Mouse (Mus musculus): ENCODE measurements around the gene Rgs19. TPM values are rescaled to one million over a fixed set of nuclear protein-coding genes. Genes with fewer than 3 reads are reported as not detected.

Rgs19 gene
- polyA plus RNA-seq, 1 experiment from 2014 or later: 73.0 TPM

DNA sequence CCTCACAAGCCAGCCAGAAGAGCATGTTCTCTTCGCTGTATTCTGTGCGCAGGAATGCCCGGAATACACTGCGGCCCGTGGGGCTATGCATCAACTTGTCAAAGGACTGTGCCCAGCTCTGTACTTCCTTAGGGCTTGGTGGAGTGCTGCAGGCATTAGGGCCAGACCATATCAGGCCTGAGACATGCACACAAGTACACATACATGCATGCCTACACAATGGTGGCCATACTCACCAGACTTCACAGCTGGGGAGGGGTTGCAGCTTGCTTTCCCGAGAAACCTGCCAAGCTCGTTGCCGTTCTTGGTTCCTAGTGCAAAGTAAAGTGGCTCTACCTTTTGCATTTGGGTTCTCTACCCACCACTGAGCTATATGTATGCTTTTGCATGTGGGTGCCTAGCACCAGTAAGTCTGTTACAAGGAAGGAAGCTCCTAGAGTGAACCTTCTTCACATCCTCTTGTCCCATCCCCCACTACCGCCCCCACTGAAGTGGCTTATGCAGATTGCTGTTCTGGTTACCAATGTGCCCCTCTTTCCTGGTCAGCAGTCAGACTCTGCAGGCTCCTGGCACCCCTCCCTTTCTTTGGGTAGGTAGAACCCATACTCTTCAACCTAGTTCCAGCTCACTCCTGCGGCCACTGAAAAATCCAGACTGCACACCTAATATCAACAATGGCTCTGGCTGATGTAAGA lies 4.2 kb downstream of the Rgs19 start:
- no peak overlapping the region for H3K9ac ChIP-seq
- H3K4me3 ChIP-seq (replicated peaks; ENCODE audit: low read length): no peak overlapping the region
- no peak overlapping the region for H3K4me2 ChIP-seq (replicated peaks)
- H3K27ac ChIP-seq: no peak overlapping the region
- WGBS: 90% methylated on average over 10 of the region's 10 CpGs
- DNase-seq (ENCODE audit: low spot score) (no peak), ATAC-seq (ENCODE audit: low FRiP score) (no peak)
- peaks cover 10% of the 10 kb centered on the region for H3K4me1 ChIP-seq (replicated peaks; ENCODE audit: control insufficient read depth, insufficient read depth, low read length)
- H3K9me3 ChIP-seq (ENCODE audit: control insufficient read depth, low read length): no peaks in the 10 kb centered on the region
- H3K36me3 ChIP-seq (replicated peaks; ENCODE audit: control insufficient read depth, insufficient read depth): peaks cover 51% of the 10 kb centered on the region
- H3K27me3 ChIP-seq (ENCODE audit: control insufficient read depth, insufficient read depth, low read length): no peaks in the 10 kb centered on the region

DNA sequence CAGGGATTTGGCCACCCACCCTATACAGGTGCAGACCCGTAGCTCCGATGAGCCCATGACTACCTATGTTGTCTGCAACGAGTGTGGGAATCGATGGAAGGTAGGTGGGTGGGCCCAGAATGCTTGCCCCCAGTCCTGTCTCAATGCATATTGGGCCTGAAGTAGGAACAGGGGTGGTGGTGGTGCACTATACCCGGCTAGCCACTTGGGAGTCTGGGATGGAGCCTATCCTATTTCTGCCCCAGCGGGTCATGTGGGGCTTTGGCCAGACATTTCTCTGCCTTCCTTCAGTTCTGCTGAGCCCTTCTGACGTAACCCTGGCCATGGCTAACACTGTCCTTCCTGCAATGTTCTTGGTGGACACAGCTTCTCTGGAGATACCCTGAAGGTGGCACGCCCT lies 6.2 kb downstream of the Rgs19 start:
- peaks cover 52% of the 10 kb centered on the region for H3K36me3 ChIP-seq (replicated peaks; ENCODE audit: control insufficient read depth, insufficient read depth)
- 92% methylated on average over 8 of the region's 8 CpGs for whole genome bisulfite sequencing
- H3K4me3 ChIP-seq (replicated peaks; ENCODE audit: low read length): no peak overlapping the region
- no peaks in the 10 kb centered on the region for H3K9me3 ChIP-seq (ENCODE audit: control insufficient read depth, low read length)
- DNase-seq (ENCODE audit: low spot score): no peak
- no peak for ATAC-seq (ENCODE audit: low FRiP score)
- H3K27me3 ChIP-seq (ENCODE audit: control insufficient read depth, insufficient read depth, low read length): no peaks in the 10 kb centered on the region
- H3K4me1 ChIP-seq (replicated peaks; ENCODE audit: control insufficient read depth, insufficient read depth, low read length): peaks cover 3% of the 10 kb centered on the region
- H3K9ac ChIP-seq: no peak overlapping the region
- no peak overlapping the region for H3K27ac ChIP-seq
- no peak overlapping the region for H3K4me2 ChIP-seq (replicated peaks)

DNA sequence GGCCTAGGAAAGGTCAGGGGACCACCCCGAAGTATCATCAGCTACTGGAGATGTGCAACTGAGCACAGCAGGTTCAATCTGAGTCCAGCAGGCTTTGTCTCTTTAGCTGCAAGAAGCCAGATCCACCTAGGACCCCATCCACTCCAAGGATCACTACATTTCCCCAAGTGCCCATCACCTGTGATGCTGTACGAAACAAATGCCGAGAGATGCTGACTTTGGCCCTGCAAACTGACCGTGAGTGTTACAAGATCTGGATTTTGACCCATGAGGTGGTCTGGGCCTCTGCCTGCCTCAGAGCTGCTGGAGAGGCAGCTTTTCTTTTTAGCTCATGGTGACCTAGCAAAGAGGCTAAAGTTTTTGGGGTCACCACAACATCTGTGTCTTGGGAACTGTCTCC lies 8.1 kb downstream of the Rgs19 start:
- no peak for DNase-seq (ENCODE audit: low spot score)
- Histone ChIP-seq H3K27ac (no peak overlapping the region), H3K9ac (no peak overlapping the region), H3K9me3 (ENCODE audit: control insufficient read depth, low read length) (no peaks in the 10 kb centered on the region), H3K4me2 (replicated peaks) (no peak overlapping the region), H3K27me3 (ENCODE audit: control insufficient read depth, insufficient read depth, low read length) (no peaks in the 10 kb centered on the region), H3K4me3 (replicated peaks; ENCODE audit: low read length) (no peak overlapping the region), H3K36me3 (replicated peaks; ENCODE audit: control insufficient read depth, insufficient read depth) (peaks cover 52% of the 10 kb centered on the region), H3K4me1 (replicated peaks; ENCODE audit: control insufficient read depth, insufficient read depth, low read length) (peaks cover 12% of the 10 kb centered on the region)
- ATAC-seq (ENCODE audit: low FRiP score): no peak
- 93% methylated on average over 4 of the region's 4 CpGs for WGBS

- ATAC-seq (ENCODE audit: low FRiP score) (no peak), DNase-seq (ENCODE audit: low spot score) (no peak)
- Histone ChIP-seq H3K9ac (no peak overlapping the region), H3K4me1 (replicated peaks; ENCODE audit: control insufficient read depth, insufficient read depth, low read length) (peaks cover 13% of the 10 kb centered on the region), H3K4me3 (replicated peaks; ENCODE audit: low read length) (no peak overlapping the region), H3K36me3 (replicated peaks; ENCODE audit: control insufficient read depth, insufficient read depth) (peaks cover 52% of the 10 kb centered on the region), H3K27ac (no peak overlapping the region), H3K4me2 (replicated peaks) (no peak overlapping the region), H3K9me3 (ENCODE audit: control insufficient read depth, low read length) (no peaks in the 10 kb centered on the region), H3K27me3 (ENCODE audit: control insufficient read depth, insufficient read depth, low read length) (no peaks in the 10 kb centered on the region)
- WGBS: 89% methylated on average over 1 of the region's 1 CpGs
Observed at GRCm38 (mm10) chr2:181684713-181685112, 9.1 kb downstream of the Rgs19 start.

DNA sequence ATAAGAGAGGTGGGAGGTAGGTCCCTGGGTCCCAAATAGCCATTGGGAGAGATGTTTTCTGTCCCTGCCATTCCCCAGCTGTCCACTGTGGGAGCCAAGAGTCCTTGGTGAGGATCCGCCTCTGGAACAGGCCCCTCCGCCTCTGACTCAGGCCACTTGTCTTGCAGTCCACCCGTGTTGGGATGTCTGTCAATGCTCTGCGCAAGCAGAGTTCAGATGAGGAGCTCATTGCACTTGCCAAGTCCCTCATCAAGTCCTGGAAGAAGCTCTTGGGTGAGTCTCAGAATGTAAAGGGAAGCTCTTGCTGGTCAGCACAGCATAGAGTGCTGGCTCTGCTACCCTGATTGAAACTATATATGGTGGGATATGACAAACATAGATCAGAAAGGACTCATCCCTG lies 10.4 kb downstream of the Rgs19 start:
- ATAC-seq (ENCODE audit: low FRiP score) (no peak), DNase-seq (ENCODE audit: low spot score) (no peak)
- Histone ChIP-seq H3K27ac (no peak overlapping the region), H3K36me3 (replicated peaks; ENCODE audit: control insufficient read depth, insufficient read depth) (peaks cover 38% of the 10 kb centered on the region), H3K4me3 (replicated peaks; ENCODE audit: low read length) (no peak overlapping the region), H3K27me3 (ENCODE audit: control insufficient read depth, insufficient read depth, low read length) (no peaks in the 10 kb centered on the region), H3K4me1 (replicated peaks; ENCODE audit: control insufficient read depth, insufficient read depth, low read length) (peaks cover 13% of the 10 kb centered on the region), H3K4me2 (replicated peaks) (no peak overlapping the region), H3K9me3 (ENCODE audit: control insufficient read depth, low read length) (no peaks in the 10 kb centered on the region), H3K9ac (no peak overlapping the region)
- 73% methylated on average over 4 of the region's 4 CpGs for WGBS

DNA sequence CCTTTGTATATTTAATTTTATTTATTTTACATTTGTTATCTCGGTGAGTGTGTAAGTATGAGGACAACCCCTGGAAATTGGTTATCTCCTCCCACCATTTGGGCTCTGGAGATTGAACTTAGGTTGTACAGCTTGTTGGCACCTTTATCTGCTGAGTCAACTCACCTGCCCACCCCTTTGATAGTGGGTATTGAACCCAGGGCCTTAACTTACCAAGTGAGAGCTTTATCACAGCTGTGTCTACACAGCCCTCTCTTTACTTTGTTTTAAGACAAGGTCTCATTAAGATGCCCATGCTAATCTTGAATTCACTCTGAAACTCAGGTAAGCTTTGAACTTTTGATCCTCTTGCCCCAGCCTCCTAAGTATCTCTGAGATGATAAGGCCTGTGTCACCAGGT lies 11.8 kb downstream of the Rgs19 start:
- H3K4me1 ChIP-seq (replicated peaks; ENCODE audit: control insufficient read depth, insufficient read depth, low read length): peaks cover 13% of the 10 kb centered on the region
- H3K27me3 ChIP-seq (ENCODE audit: control insufficient read depth, insufficient read depth, low read length): no peaks in the 10 kb centered on the region
- no peak overlapping the region for H3K4me3 ChIP-seq (replicated peaks; ENCODE audit: low read length)
- DNase-seq (ENCODE audit: low spot score) (no peak), ATAC-seq (ENCODE audit: low FRiP score) (no peak)
- no peak overlapping the region for H3K27ac ChIP-seq
- no peak overlapping the region for H3K4me2 ChIP-seq (replicated peaks)
- 94% methylated on average over 1 of the region's 1 CpGs for WGBS
- no peak overlapping the region for H3K9ac ChIP-seq
- H3K36me3 ChIP-seq (replicated peaks; ENCODE audit: control insufficient read depth, insufficient read depth): peaks cover 24% of the 10 kb centered on the region
- no peaks in the 10 kb centered on the region for H3K9me3 ChIP-seq (ENCODE audit: control insufficient read depth, low read length)

DNA sequence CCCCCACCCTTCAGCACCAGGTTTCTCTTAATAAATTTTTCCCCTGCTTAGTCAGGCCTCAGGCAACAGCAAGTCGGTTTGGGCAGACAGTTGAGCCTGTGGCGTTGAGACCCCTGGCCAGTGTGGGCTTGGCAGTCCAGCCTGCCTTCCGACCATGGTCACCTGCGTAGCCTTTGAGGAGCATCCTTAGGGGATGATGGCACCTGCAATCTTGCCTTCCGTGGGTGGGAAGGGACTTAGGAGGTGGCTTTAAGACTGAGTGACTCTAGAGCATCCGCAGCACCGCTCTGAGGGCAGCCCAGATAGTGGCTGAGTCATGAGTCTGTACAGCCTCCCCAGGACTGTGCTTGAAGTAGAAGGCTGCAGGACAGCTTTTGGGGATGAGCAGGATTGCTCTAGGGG lies 13.1 kb downstream of the Rgs19 start:
- ATAC-seq (ENCODE audit: low FRiP score) (peak; percentile 16; the same call in 1 of the 2 replicates), DNase-seq (ENCODE audit: low spot score) (no peak)
- H3K4me2 ChIP-seq (replicated peaks): peak overlapping the region; percentile 71
- H3K27ac ChIP-seq: peak overlapping the region; percentile 58
- WGBS: 13% methylated on average over 7 of the region's 7 CpGs
- no peaks in the 10 kb centered on the region for H3K27me3 ChIP-seq (ENCODE audit: control insufficient read depth, insufficient read depth, low read length)
- peak overlapping the region; percentile 94 for H3K9ac ChIP-seq
- H3K4me3 ChIP-seq (replicated peaks; ENCODE audit: low read length): peak overlapping the region; percentile 79
- H3K9me3 ChIP-seq (ENCODE audit: control insufficient read depth, low read length): no peaks in the 10 kb centered on the region
- H3K4me1 ChIP-seq (replicated peaks; ENCODE audit: control insufficient read depth, insufficient read depth, low read length): peaks cover 21% of the 10 kb centered on the region
- H3K36me3 ChIP-seq (replicated peaks; ENCODE audit: control insufficient read depth, insufficient read depth): peaks cover 12% of the 10 kb centered on the region

DNA sequence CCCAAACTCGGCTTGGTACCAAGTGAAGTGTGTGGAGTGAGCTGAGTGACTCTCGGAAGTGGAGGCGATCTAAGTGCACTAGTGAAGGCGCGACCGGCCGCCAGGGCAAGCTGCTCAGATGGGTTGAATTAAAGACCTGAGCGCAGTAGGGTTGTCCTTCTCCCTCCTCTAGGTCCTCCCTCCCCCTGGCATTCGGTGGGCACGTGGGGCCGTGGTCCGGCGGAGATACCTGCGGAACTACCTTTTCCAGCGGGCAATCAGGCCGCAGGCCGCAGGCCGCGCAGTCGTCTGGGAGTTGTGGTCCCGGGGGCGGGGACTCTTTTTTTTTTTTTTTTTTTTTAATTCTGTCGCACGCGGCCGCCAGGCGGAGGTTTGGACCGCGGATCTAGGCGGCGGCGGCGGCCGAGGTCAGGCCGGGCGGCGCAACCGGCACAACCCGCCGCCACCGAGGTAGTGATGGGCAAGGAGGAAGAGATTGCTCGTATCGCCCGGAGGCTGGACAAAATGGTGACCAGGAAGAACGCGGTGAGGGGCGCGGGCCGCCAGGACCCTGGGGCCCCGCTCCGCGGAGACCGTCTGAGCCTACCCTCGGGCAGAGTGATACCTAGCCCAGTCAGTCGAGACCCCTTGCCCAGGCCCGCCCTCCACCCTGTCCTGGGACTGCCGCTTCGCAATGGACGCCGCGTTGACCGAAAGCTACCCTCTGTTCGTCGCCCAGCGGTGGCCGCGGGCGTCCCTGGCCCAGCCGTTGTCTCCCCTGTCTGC lies 13.6 kb downstream of the Rgs19 start, which contains the start of gene Tcea2:
Gene Tcea2, plus strand, starts transcription at position 360 of the 765 bp plus-strand sequence.
- Histone ChIP-seq H3K4me2 (replicated peaks) (peak within 1 kb of the TSS; percentile 71), H3K4me1 (replicated peaks; ENCODE audit: control insufficient read depth, insufficient read depth, low read length) (peaks cover 26% of the 10 kb centered on the region), H3K9me3 (ENCODE audit: control insufficient read depth, low read length) (no peaks in the 10 kb centered on the region), H3K4me3 (replicated peaks; ENCODE audit: low read length) (peak within 1 kb of the TSS; percentile 79), H3K27ac (peak within 1 kb of the TSS; percentile 58), H3K9ac (peak within 1 kb of the TSS; percentile 94), H3K27me3 (ENCODE audit: control insufficient read depth, insufficient read depth, low read length) (no peaks in the 10 kb centered on the region), H3K36me3 (replicated peaks; ENCODE audit: control insufficient read depth, insufficient read depth) (peaks cover 6% of the 10 kb centered on the region; the same call in 1 of the 2 replicates)
- peak; percentile 52 for ATAC-seq (ENCODE audit: low FRiP score)
- under 1% methylated on average over 66 of the region's 69 CpGs for WGBS
- DNase-seq (ENCODE audit: low spot score): peak; percentile 61

DNA sequence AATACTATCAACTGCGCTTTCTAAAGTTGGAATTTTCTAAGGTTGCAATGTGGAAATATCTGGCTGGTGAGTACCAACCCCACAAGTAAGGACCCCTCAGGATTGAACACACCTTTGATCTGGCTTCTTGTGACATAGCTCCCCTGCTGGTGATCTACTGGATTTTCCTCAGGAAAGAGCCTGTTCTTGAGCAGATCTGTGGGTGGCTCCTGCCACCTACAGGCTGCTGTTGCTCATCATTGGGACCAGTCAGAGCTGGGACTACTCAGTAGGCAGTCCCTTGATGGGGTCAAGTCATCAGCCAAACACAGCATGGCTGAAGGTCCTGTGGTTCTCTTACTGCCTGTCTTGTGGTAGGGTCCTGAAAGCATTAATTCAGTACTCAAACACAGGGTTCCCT lies 15.0 kb downstream of the Rgs19 start:
- peaks cover 27% of the 10 kb centered on the region for H3K4me1 ChIP-seq (replicated peaks; ENCODE audit: control insufficient read depth, insufficient read depth, low read length)
- H3K9ac ChIP-seq: no peak overlapping the region
- no peak overlapping the region for H3K4me2 ChIP-seq (replicated peaks)
- WGBS: 57% methylated on average over 1 of the region's 1 CpGs
- H3K36me3 ChIP-seq (replicated peaks; ENCODE audit: control insufficient read depth, insufficient read depth): no peaks in the 10 kb centered on the region
- H3K27ac ChIP-seq: no peak overlapping the region
- no peaks in the 10 kb centered on the region for H3K9me3 ChIP-seq (ENCODE audit: control insufficient read depth, low read length)
- no peaks in the 10 kb centered on the region for H3K27me3 ChIP-seq (ENCODE audit: control insufficient read depth, insufficient read depth, low read length)
- H3K4me3 ChIP-seq (replicated peaks; ENCODE audit: low read length): no peak overlapping the region
- peak; percentile 56 for ATAC-seq (ENCODE audit: low FRiP score)
- peak; percentile 76 for DNase-seq (ENCODE audit: low spot score)
